Mouse (Mus musculus) CD4-positive, CD25-positive, alpha-beta regulatory T cell, adult 2 months (primary cell): ENCODE measurements at regions not wholly inside any gene's neighbourhood (a gene's known extent, or its start where the extent isn't known, plus 50 kb on each side); places are given as distances from the start of the nearest gene placed in this dataset.
"Not testable (repeated sequence)": the region's sequence is repeated elsewhere in the genome, so short reads cannot be mapped to it uniquely, and the experiment has no call there.

Source experiments
- DNase-seq: peaks from one replicate; pipeline ENCODE4 v3.0.0-alpha.2; 2012; ENCODE audit warnings: low read depth, low spot score

- not testable (repeated sequence) for DNase-seq
Measured at GRCm38 (mm10) chr14:53597287-53597686, 656.6 kb downstream of the Dad1 start.

DNA sequence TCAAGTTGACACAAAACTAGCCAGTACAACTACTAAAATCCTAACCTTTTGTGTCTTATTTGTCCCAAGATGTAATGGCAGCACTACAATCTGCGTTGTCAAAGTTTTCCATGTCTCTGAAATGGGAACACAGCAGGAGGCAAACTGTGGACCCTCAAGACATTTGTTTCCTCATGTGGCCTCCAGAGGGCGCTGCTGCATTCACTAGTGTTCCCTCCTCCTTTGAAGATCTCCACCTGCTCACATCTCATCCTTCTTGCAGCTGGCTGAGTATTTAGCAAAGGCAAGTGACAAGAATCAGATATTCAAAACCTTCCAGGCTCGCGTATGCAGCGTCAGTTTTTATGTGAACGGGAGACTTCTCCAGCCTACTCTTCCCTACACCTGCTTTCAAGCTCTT is 663.3 kb downstream of the Dad1 start:
- DNase-seq = peak; percentile 80

GRCm38 (mm10) chr14:53582528-53582927 is 671.4 kb downstream of the Dad1 start:
- not testable (repeated sequence) for DNase-seq

GRCm38 (mm10) chr14:53581734-53582133 is 672.2 kb downstream of the Dad1 start:
- DNase-seq = not testable (repeated sequence)

- not testable (repeated sequence) for DNase-seq
Measured at GRCm38 (mm10) chr14:53576927-53577326, 677.0 kb downstream of the Dad1 start.

DNA sequence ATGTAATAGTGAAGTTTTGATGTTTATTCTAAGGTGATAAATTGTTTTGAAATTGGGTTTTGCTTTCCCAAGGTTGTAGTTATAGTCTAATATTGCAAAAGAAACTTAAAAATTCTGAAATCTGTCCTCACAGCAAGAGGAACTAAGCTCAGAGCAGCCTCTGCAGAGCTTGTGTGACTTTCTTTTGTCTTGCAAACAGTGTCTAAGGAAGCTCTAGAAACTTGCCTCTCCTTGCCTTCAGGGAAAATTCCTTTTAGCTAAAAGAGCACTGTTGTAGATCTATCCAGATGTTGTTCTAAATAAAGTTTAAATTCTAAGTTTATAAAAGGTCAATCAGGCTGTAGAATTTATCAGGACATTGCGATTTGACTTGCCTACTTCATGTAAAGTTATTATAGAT is 681.2 kb downstream of the Dad1 start:
- DNase-seq = not testable (repeated sequence)

GRCm38 (mm10) chr14:53562606-53563005 is 691.3 kb downstream of the Dad1 start:
- no peak for DNase-seq

GRCm38 (mm10) chr14:53560146-53560545 is 693.8 kb downstream of the Dad1 start:
- DNase-seq = not testable (repeated sequence)

DNA sequence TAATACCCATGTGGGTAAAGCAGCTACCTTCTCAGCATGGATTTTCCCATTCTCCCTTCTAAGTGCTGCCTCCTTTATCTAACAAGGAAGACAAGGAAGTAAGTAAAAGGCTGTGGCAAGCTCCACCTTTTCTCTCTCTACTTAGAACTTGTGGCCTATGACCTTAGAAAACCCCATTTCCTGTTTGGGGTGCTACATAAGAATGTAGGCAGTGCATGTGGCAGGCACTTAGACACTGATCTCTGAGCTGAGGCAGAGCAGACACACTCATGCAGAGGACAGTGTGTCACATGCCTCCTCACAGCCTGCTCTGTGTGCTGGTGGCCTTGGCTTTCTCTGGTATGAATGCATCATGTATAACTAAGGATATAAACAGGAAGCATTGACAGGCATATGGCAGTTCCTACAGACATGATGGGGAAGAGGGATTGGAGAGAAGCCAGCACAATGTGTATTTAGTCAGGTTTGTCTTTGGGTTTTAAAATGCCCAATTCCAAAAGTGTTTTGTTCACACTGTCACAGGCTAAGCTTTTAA is 694.5 kb downstream of the Dad1 start:
- not testable (repeated sequence) for DNase-seq

GRCm38 (mm10) chr14:53553771-53554170 is 700.1 kb downstream of the Dad1 start:
- DNase-seq = peak; percentile 50

GRCm38 (mm10) chr14:53547365-53547764 is 706.5 kb downstream of the Dad1 start:
- peak; percentile 55 for DNase-seq

GRCm38 (mm10) chr14:53545351-53545750 is 708.6 kb downstream of the Dad1 start:
- peak; percentile 36 for DNase-seq

DNA sequence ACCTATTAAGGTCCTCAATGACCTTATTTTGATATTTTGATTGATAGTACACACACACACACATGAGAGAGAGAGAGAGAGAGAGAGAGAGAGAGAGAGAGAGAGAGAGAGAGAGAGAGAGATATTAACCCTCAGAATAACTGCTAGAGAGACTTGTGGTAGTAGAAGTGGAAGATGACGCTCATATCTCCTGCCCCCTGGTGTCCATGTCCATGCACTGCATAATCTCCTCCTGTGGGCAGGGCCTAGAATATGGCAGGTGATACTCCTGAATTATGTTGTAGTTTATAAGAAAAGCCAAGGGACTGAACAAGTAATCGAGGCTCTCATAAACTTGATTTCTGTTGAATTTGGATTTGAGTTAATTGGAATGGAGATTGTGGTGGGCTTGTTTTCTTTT is 712.3 kb downstream of the Dad1 start:
- peak; percentile 79 for DNase-seq

DNA sequence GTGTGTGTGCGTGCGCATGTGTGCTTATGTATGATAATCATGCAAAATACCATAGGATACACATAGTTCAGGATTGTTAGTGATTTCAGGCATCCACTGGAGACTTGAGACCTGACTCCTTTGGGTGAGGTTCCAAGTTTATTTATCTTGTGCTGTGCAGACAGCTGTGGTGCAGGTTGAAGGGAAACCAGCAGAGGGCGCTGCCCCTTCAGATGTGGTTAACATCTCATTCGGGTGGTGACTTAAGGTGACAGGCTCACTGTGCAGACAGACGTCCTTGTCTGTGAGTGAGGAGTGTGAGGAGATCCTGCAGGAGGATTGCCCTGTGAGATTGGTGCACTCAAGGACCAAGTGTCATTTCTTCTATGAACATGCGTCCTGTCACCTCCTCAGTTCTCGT is 716.0 kb downstream of the Dad1 start:
- peak; percentile 59 for DNase-seq

GRCm38 (mm10) chr14:53523430-53523829 is 730.5 kb downstream of the Dad1 start:
- not testable (repeated sequence) for DNase-seq

DNA sequence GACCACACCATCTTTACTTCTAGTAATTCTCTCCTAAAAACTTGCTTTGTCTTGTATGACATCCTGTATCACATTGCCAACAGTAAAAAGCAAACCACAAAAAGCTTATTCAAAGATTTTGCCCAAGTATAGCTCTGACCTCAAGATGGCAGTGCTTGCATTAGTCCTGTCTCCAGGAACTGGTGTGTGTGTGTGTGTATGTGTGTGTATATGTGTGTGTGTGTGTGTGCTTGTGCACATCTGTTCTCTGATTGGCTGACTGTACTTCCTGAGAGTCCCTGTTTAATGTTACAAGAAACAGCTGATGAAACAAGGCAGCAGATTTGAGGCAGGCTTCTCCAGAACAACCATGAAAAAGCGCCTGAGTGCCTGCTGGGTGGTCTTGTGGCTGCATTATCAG is 735.0 kb downstream of the Dad1 start:
- not testable (repeated sequence) for DNase-seq

DNA sequence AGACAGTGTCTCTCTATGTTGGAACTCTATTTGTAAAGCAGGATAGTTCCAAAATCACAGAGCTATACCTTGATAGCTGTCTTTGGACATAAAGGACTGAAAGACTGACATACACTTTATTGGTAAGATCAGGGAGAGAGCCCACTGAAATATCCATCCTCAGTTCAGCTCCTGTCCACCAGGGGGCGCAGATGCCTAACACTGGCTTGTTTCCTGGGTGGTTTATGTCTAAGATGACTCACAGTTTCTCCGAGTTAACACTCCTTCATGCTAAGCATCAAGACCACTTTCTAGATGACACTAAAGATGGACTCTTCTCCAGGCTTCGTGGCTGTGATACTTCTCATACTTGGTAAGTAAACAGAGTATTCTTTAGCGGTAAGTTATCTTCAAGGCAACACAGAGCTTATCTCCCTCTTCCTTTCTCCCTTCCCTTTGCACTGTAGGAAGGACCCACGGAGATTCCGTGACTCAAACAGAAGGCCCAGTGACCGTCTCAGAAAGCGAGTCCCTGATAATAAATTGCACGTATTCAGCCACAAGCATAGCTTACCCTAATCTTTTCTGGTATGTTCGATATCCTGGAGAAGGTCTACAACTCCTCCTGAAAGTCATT is 737.2 kb downstream of the Dad1 start:
- not testable (repeated sequence) for DNase-seq

DNA sequence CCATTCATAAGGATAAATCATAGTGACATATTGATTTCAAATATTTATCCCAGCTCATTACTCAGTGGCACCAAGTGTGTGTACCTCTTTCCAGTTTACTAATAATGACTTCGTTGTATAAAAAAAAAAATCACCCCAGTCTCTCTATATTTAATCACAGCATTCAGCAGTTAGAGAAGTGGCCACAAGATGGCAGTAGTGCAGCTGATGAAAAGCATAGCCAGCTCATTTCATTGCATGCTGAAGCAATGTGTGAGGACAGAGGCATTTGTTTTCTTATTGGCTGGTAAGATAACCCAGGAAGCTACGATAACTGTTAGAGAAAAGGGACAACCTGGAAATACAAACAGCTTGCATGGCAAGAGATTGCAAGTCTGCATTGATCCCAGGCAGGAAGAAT is 748.5 kb downstream of the Dad1 start:
- DNase-seq = peak; percentile 80

GRCm38 (mm10) chr14:53488383-53488782 is 765.5 kb downstream of the Dad1 start:
- DNase-seq = not testable (repeated sequence)

GRCm38 (mm10) chr14:53487611-53488010 is 766.3 kb downstream of the Dad1 start:
- not testable (repeated sequence) for DNase-seq

- peak; percentile 11 for DNase-seq
Measured at GRCm38 (mm10) chr14:53474170-53474569, 779.7 kb downstream of the Dad1 start.

DNA sequence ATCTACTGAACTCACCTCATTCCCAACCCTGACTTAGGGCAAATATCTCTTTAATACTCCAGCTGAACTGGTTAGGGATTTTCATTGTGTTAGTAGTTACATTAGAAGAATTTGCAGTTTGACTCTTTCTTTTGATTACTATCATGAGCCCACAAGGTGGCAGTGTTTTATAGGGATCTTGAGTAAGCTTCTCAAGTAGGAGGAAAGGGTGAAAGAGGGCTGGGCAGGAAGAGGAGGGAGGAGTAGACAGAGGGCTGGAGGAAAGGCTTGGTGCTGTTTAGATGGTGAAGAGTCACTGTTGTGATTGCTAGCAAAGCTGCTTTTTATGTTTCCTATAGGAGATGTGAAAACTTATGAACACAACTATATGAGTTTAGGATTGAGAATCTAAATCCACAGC is 793.1 kb downstream of the Dad1 start:
- not testable (repeated sequence) for DNase-seq

DNA sequence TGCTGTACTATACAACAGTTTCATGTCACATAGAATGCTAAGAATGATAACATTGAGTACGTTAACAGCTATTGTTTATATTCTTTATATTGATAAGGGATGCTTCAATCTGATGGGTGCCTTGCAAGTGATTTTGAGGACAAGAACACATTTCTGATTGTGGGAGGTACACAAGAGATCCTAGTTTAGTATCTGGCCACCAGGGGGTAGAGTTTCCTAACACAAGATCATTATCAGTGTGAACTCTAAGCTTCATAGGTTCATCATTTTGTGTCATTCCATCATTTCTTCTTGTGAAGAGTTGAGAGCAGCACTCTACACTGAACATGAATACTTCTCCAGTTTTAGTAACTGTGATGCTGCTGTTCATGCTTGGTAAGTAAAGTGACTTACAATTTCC is 799.9 kb downstream of the Dad1 start:
- DNase-seq = peak; percentile 59

DNA sequence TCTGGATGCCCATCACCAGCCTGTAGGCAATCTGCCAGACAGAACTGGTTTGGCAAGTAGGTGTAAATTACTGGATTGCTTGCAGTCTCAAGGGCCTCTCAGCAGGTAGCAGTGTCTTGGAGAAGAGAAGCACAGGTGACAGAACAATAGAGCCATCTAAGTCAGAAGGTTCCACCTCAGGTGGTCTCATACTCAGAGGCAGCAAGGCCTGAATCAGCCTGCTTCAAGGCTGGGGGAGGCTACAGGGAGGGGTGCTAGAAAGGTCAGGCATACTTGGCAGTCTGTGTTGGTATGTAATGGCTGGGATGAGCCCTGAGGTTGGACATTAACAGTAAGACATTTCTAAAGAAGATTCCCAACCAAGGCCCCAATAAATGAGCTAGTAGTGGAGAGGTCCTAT is 814.3 kb downstream of the Dad1 start:
- DNase-seq = not testable (repeated sequence)
